Mouse (Mus musculus) spleen, embryonic (tissue): ENCODE measurements at regions not wholly inside any gene's neighbourhood (a gene's known extent, or its start where the extent isn't known, plus 50 kb on each side); places are given as distances from the start of the nearest gene placed in this dataset.

Experiments used
- CTCF ChIA-PET: fragments of 350-600 bp; sonication (Branson Sonifier 250); formaldehyde crosslinking; loops from one replicate; lab custom pipeline; 2022; lab: Charles Lee

- CTCF ChIA-PET: no interaction called here
Measured at GRCm38 (mm10) chr3:42286471-42286870, 544.1 kb downstream of the D3Ertd751e start.

GRCm38 (mm10) chr3:42312424-42312823 lies 570.0 kb downstream of the D3Ertd751e start:
- CTCF ChIA-PET: no interaction called here

GRCm38 (mm10) chr3:42327708-42328107 lies 585.3 kb downstream of the D3Ertd751e start:
- CTCF ChIA-PET: no interaction called here

- CTCF ChIA-PET: no interaction called here
Measured at GRCm38 (mm10) chr3:42342806-42343205, 600.4 kb downstream of the D3Ertd751e start.

GRCm38 (mm10) chr3:42376785-42377184 lies 634.4 kb downstream of the D3Ertd751e start:
- CTCF ChIA-PET: no interaction called here

DNA sequence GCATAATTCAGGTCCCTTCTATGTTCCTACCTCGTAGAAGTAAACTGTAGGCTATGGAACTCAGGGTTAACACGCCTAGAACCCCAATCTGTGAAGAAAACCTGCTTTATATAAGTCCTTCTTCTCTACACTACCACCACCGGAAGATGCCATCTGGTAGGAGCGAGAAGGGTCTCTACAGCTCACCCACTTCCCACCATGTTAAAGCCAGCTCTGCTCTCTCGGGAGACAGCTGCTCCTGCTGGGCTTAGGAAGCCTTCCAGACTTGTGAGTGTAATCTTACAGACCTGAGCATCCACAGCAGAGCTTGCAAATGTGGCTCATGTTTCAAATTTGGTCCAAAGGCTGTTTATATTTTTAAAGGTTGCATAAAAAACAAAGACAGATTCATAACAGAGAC lies 639.7 kb downstream of the D3Ertd751e start:
- CTCF ChIA-PET: no interaction called here

- CTCF ChIA-PET: no interaction called here
Measured at GRCm38 (mm10) chr3:42402716-42403115, 660.3 kb downstream of the D3Ertd751e start.

- CTCF ChIA-PET: no interaction called here
Measured at GRCm38 (mm10) chr3:42408958-42409633, 666.7 kb downstream of the D3Ertd751e start.

DNA sequence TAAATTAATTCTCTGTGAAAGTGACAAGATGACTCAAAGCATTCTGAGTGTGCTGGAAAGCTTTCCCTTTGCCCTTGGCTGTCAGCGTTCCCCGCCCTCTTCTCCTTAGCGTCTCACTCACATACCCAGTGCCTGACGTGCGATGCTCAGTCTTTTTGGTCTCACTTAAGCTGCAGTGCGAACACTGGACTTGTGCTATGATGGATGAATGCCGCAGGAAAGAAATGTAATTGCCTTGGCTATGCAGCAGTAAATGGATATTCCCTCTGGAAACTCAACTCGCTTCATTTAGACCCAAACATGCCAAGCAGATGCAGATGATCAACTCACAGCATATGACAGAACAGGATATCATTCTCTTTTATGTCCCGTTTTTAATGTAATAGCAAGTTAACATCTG lies 685.0 kb downstream of the D3Ertd751e start:
- CTCF ChIA-PET: no interaction called here

GRCm38 (mm10) chr3:42449575-42449974 lies 707.2 kb downstream of the D3Ertd751e start:
- CTCF ChIA-PET: no interaction called here

DNA sequence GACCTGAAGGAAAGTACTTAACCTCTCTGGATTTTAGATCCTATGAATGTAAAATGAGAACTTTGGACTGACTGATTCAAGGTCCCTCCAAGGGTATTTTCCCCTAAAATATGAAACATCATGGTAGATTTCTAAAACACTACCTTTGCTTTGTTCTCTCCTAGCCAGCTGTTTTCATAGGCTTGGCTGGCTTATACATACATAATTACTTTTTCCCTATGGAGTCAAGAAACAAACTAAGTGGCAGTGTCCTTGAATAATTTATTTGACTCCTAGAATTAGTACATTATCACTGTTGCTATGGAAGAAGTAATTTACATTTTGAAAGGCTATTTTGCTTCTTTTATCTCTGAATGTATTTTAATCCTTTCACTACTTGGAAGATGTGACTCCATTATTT lies 721.9 kb downstream of the D3Ertd751e start:
- CTCF ChIA-PET: no interaction called here

- CTCF ChIA-PET: no interaction called here
Measured at GRCm38 (mm10) chr3:42467125-42467524, 724.7 kb downstream of the D3Ertd751e start.

- CTCF ChIA-PET: no interaction called here
Measured at GRCm38 (mm10) chr3:42514922-42515593, 772.6 kb downstream of the D3Ertd751e start.

- CTCF ChIA-PET: no interaction called here
Measured at GRCm38 (mm10) chr3:42516286-42516685, 773.9 kb downstream of the D3Ertd751e start.

DNA sequence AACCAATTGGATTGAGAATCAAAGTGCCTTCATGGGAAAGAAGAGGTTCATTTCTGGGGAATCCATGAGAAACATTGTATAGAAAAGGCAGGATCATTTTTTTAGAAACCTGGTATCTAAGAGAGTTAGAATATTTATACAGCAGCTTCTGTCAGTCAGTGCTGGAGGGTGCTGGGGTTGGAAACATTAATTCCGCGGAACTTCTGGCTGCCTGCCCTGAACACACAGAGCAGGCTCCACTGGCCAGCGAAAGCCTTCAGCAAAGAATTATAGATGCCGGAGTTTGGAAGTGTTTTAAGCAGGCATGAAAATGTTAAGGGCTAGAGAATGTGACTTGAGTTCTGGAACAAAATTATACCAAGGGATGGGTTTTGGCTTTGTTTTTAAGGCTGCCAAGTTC lies 789.0 kb downstream of the D3Ertd751e start:
- CTCF ChIA-PET: no interaction called here

DNA sequence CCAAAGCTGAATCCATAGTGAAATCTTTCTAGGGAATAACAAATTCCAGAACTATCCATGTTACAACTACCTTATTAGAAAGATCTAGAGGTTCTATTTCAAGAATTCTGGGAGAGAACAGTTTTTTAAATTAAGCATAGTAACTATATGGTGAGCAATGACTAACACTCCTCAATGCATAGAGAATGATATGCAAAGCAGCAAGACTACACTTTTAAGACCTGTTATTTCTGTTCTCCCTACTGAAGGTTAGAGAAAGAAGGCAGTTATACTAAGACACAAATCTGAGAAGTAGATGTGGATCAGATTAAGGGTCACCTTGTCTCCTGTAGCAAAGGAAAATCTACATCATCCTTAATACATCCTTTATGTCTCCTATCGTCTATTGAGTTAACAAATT lies 824.3 kb downstream of the D3Ertd751e start:
- CTCF ChIA-PET: no interaction called here

GRCm38 (mm10) chr3:42570364-42571024 lies 828.1 kb downstream of the D3Ertd751e start:
- CTCF ChIA-PET: no interaction called here

DNA sequence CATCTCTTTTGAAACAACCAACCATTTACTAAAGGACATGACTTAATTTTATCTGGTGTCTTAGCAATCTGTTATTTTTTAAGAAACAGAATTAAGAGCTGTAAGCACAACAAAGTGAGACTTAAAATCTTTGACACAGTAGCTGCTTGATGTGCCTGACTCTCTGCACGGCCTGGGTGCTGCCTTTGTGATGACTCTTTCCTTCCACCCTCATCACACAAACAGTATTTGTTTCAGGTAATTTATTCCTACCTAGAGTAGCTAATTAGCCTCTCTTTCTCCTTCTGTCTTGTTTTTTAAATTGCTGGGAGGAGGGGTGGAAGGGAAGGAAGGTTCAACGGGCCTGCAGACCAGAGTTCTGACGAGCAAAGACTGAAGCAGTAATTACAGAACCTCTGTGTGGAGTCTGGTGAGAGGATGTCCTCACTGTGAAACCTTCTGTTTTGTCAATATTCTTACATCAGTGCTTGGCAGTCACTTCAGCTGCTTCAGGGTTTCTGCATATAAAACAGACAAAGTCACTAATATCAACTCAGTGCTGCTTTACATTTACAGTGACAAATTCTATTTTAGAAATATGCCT lies 829.6 kb downstream of the D3Ertd751e start:
- CTCF ChIA-PET: no interaction called here

DNA sequence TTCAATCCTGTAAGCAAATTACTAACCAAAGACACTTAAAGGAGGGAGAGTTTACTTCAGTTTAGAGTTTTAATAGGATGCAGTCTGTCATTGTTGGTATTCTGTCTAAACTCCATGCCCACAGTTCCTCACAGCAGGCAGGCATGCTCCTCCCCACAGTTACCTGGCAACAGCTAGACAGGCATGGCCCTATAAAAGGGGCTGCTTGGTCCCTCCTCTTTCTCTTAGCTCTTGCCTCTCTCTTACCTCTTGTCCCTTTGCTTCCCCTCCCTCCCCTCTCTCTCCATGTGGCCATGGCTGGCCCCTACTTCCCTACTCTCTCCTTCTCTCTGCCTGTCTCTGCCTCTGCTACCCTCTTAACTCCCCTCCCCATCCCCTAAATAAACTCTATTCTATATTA lies 830.7 kb downstream of the D3Ertd751e start:
- CTCF ChIA-PET: no interaction called here

DNA sequence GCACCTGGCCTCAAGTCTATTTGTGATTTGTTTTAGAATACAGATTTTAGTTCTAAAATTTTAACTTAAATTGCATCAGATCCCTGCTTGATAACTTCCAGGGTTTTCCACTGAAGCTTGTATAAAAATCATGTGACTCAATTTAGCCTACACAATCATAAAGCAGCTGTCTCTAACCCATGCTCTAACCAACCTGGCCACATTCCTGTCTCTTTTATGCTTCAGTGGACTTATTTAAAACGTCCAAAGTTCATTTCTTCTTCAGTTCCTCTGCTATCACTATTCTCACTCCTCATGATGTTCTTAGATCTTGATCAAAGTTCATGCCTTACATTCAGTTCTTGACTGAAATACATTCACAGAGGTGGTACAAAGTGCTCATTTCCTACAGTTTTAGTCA lies 839.9 kb downstream of the D3Ertd751e start:
- CTCF ChIA-PET: no interaction called here

GRCm38 (mm10) chr3:42587296-42587932 lies 845.0 kb downstream of the D3Ertd751e start:
- CTCF ChIA-PET: no interaction called here

DNA sequence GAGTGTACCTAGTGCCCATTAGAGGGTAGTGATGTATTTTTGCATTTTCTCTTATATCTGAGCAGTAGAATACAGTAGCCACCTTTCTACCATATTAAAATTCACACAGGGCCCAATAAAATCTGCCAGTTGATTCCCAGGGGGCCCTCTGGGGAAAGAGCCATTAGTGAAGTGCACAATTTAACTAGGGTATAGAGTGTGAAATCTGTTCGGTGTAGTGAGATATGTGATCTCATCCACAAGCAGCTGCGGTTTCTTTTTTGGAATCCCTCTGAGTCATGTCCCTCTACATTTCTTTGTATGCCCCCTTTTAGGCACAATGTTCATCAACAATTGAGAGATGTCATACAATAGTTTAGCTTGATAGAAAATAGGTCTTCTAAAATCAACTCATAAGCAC lies 847.1 kb downstream of the D3Ertd751e start:
- CTCF ChIA-PET: no interaction called here
